In the genomic region with DNA sequence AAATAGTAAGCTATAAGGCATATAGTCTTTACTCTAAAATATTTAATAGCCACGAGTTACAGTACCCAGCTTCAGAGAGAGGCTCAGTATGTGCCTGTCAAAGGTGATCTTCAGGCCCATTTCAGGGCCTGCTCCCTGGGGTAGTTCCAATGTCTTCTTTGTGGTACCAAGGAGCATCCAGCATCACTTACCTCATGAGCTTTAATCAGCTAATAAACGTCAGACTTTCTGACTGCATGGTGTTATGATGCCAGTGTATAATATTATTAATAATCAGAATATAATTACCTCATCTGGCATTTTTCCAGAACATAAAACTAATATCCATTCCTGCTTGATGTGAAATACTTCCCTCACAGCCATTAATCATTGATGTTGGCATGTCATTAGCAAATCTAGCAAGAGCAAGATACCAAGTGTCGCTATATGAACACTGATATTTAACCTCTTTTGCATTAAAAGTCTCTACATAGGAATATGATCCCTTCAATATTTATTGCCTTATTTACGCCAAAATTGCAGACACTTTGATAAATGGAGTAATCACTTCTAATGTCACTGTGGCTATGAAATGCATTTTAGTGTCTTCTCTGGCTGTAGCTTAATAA, we compare ENCODE assay signal across 13 mouse cellular contexts.
"Had no signal": no experiment of that assay in that cellular context is flagged by ENCODE, and none has a peak within 500 bp of the region (broad histone marks: within the 10 kb centered on the region; RNA-seq: fewer than 3 reads in every experiment).

No protein-coding gene starts in this region.

- H3K4me3 ChIP-seq: kidney, embryonic 15.5 days; limb, embryonic 13.5 days; midbrain, embryonic 12.5 days had no signal

- ATAC-seq: intestine, embryonic 16.5 days had no signal

- H3K9me3 ChIP-seq: kidney, embryonic 15.5 days; limb, embryonic 13.5 days; midbrain, embryonic 12.5 days had no signal

- DNase-seq: kidney, adult 2 months; kidney, postnatal 14 days; left cerebral cortex, postnatal 4 days; lung, adult 18-20 months; lung, postnatal 10 days; lung, postnatal 4 days; right cerebral cortex, postnatal 14 days; thymus, postnatal 4 days had no signal

- H3K36me3 ChIP-seq: limb, embryonic 13.5 days; midbrain, embryonic 12.5 days had no signal

- H3K4me2 ChIP-seq: kidney, embryonic 15.5 days; limb, embryonic 13.5 days; midbrain, embryonic 12.5 days had no signal

- H3K9ac ChIP-seq: kidney, embryonic 15.5 days; limb, embryonic 13.5 days; liver, embryonic 14.5 days; midbrain, embryonic 12.5 days had no signal

- H3K4me1 ChIP-seq: kidney, embryonic 15.5 days; limb, embryonic 13.5 days; midbrain, embryonic 12.5 days had no signal

- H3K27me3 ChIP-seq: kidney, embryonic 15.5 days; limb, embryonic 13.5 days; midbrain, embryonic 12.5 days had no signal

- H3K27ac ChIP-seq: kidney, embryonic 15.5 days; limb, embryonic 13.5 days; liver, embryonic 14.5 days; midbrain, embryonic 12.5 days had no signal
